Mouse (Mus musculus) spleen, adult 12 weeks (tissue): ENCODE data around the gene Tusc2.

Experiments used
- DNase-seq: peaks from one replicate; pipeline ENCODE4 v3.0.0; 2022; ENCODE audit warnings: low spot score

The Tusc2 gene

GRCm38 (mm10) chr9:107563029-107563581, at the start of gene Tusc2:
TSS of gene Tusc2 (plus strand) at chr9:107563255.
- peak; percentile 80 for DNase-seq

GRCm38 (mm10) chr9:107514303-107514955, 48.6 kb upstream of the Tusc2 start:
- DNase-seq = peak; percentile 58

DNA sequence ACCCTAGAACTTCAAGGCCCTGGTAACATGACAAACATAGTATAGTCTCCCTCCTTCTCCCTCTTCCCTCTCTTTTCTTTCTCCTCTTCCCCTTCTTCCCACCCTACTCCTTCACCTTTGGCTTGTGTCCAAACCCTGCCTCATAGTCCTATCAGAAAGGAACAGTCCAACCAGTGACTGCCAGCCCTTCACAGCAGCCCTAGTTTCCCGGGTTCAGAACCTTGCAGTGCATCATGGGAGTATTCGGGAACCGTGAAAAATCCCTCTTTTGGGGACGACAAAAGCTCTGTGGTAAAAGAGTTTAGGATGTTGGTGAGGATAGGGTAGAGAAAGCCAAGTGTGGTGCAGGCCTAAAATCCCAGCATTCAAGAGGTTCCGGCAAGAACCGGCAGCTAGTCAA, 42.7 kb upstream of the Tusc2 start:
- DNase-seq = no peak

DNA sequence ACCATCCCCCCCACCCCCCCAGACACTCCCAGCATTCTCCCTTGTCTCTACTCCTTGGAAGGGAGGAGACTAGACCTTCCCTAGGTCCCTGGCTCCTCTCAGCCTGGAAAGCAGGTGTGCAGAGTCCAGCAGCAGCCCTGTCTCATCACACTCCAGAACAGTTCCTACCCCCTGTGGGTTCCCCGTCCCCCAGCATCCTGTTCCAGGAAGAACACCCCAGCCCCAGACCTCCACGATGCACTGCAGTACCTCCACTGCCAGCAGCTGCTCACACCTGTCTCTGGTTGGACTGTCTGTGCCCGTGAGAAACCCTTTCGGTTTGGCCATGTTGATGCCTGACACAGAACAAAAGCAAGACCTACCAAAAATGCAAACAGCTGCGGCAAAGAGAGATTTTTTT, 41.9 kb upstream of the Tusc2 start:
- no peak for DNase-seq

DNA sequence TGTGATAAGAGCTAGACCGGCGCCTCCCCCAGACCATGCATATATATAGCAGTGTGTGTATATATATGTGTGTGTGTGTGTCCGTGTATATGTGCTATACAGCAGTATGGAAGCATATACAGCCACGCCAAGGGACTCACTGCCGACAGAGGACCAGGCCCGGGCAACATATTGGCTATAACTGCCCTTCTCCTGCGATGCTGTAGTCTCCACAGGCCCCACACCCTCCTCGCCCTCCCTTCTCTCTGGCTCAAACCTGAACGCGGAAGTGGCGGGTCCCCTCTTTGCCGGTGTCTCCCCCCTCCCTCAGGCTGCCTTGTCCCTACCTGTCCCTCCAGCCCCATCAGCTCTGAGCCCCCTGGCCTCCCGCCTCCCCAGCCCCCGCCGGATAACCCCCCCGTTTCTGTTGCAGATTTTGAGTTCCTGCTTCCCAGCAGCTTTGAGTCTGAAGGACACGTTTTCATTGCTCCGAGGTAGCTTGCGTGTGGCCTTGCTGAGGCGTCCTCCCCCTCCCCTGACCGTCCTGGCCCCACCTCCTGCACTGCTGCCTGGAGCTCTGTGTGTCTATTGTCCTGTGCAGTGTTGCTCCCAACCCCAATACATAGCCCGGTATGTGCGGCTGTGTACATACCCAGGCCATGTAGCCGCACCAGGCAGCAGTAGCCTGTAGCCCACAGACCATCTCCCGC, 41.2 kb upstream of the Tusc2 start:
- DNase-seq = no peak

DNA sequence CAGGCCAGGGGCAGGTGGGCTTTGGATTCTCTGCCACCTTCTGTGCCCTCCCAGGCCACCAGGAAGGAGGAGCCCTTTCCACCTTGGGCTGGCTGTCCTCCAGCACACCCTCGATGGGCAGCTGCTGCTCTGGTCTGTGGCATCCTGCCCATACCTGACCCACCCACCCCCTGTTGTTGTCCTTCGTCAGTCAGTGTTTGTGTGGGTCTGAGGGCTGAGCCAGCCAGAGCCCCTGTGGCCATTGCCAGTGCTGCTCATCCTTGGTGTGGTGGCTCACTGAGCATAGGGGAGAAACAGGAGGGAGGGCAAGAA, 40.7 kb upstream of the Tusc2 start:
- no peak for DNase-seq

DNA sequence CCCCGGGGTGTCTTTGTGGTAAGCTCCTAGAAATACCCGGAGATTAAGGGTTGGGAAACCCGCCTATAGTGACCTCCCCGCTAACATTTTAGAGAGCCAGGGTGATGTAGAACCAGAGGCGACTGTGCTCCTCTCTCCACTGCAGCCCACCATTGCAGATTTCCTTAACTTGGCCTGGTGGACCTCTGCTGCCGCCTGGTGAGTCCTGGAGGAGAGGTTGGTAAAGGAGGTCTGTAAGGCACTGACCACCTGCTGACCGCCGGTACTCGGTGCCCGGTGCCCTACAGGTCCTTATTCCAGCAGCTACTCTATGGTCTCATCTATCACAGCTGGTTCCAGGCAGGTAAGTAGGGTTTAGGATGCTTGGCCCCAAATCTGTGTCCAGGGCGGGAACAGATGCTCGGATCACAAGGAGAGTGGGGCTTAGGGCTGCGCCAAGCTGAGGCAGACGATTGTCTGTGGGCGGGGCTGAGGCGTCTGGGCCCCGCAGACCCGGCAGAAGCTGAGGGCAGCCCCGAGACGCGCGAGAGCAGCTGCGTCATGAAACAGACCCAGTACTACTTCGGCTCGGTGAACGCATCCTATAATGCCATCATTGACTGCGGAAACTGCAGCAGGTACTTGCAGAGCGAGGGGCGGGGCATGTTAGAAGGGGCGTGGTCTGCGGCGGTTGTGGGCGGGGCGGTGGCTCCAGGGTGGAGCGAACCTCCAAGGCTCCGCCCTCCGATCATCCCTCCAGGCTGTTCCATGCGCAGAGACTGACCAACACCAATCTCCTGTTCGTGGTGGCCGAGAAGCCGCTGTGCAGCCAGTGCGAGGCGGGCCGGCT, 36.6 kb upstream of the Tusc2 start:
- peak; percentile 69 for DNase-seq

- DNase-seq = peak; percentile 78
These were observed 29.2 kb upstream of the Tusc2 start, which contains the start of gene Tmem115 for GRCm38 (mm10) chr9:107533791-107534407. TSS of gene Tmem115 (plus strand) at chr9:107533945.

DNA sequence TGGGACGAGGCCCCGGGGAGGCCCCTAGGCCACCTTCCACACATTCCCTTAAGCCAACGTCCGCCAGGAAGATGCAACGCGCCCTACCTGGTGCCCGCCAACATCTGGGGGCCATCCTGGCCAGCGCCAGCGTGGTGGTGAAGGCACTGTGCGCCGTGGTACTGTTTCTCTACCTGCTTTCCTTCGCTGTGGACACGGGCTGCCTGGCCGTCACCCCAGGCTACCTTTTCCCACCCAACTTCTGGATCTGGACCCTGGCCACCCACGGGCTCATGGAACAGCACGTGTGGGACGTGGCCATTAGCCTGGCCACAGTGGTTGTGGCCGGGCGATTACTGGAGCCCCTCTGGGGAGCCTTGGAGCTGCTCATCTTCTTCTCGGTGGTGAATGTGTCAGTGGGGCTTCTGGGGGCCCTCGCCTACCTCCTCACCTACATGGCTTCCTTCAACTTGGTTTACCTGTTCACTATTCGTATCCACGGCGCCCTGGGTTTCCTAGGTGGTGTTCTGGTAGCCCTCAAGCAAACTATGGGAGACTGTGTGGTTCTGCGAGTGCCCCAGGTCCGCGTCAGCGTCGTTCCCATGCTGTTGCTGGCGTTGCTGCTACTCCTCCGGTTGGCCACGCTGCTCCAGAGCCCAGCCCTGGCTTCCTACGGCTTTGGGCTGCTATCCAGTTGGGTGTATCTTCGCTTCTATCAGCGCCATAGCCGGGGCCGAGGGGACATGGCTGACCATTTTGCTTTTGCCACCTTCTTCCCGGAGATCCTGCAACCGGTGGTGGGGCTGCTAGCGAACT, 28.4 kb upstream of the Tusc2 start:
- peak; percentile 24 for DNase-seq

- no peak for DNase-seq
These were observed 24.8 kb upstream of the Tusc2 start for GRCm38 (mm10) chr9:107538231-107538630.

DNA sequence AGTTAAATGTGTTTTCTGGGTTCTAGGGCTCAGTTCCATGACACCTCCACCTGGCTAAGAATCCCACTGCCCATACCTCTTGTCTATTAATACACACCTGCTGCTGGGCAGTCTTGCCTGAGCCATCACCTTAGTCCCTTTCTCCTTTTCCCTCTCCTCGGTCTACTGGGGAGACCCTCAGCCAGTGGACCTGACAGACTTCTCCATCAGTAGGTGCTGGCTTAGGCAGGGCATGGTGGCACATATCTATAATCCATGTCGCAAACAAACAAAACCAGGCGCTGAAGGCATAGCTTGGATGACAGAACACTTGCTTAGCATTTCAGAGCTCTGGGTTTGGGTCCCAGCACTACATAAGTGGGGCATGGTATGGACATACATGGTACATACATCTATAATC, 24.3 kb upstream of the Tusc2 start:
- DNase-seq = no peak

DNA sequence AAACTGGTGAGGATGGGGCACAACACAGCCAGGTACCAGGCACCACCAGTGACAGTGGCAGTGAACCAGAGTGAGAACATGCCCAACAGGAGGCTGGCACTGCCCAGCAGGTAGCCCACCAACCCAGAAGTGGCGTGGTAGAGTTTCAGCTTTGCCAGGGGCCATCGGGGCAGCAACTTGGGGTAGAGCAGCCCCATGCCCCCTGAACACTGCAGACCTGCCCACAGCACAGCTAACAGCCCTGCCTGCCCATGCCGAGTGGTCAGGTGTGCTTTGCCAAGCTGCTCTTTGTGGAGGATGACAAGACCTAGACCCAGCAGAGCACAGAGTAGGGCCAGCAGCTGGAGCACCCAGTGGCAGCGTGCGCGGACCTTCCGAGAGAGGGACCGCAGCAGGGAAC, 23.1 kb upstream of the Tusc2 start:
- DNase-seq = no peak

GRCm38 (mm10) chr9:107540420-107540819, 22.6 kb upstream of the Tusc2 start:
- no peak for DNase-seq

DNA sequence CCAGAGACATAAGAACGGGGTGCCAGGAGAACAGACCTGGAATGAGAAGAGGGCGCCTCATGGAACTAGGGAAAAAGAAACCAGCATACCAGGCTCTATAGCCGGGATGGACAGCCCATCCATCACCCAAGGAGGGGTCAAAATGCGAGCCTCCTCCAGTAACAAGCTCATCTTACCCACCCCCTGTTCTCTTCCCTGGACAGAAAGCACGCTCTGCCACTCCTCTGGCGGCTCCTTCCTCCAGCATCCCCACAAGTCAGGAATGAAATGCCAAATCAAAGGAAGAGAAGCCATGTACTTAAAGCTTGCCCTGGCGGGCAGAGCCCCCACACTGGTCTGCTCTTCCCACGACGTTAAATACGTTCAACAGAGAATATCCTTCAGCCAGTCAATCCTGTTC, 22.1 kb upstream of the Tusc2 start:
- DNase-seq = no peak

GRCm38 (mm10) chr9:107541474-107542351, 21.3 kb upstream of the Tusc2 start, which contains the start of the genes Cyb561d2 and Nprl2:
TSS of gene Cyb561d2 (minus strand) at chr9:107542193.
TSS of gene Nprl2 (plus strand) at chr9:107542226.
- DNase-seq = peak; percentile 81

GRCm38 (mm10) chr9:107542352-107542686, 20.7 kb upstream of the Tusc2 start:
- no peak for DNase-seq

DNA sequence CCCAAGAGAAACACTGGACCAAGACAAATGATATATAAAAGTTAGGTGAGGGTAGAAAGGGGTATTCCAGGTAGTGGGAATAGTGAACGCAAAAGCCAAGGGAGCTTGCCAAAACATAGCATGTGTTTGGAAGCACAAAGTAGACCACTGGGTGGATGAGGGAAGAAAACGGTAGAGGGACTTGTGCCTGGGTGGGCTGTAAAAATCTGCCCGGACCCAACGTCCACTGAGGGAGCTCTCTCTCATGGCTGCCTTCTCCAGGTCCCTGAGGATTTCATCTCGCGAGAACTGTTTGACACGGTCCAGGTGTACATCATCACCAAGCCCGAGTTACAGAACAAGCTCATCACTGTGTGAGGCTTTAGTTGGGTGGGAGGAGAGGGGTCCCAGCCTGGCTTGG, 20.3 kb upstream of the Tusc2 start:
- no peak for DNase-seq

GRCm38 (mm10) chr9:107543299-107543698, 19.8 kb upstream of the Tusc2 start:
- DNase-seq = no peak

- no peak for DNase-seq
These were observed 18.8 kb upstream of the Tusc2 start for GRCm38 (mm10) chr9:107544196-107544700.

DNA sequence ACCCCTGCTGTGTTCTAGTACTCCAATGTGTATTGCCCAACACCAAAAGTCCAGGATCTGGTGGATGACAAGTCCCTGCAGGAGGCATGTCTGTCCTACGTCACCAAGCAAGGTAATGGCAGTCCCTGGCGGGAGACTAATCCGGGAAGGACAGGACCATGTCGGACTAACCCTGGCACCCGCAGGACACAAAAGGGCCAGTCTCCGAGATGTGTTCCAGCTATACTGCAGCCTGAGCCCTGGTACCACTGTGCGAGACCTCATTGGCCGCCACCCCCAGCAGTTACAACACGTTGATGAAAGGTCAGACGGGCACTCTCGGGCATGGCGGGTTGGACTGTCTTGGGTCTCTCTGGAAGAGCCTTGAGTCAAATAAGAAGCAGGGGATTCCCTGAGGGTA, 18.3 kb upstream of the Tusc2 start:
- no peak for DNase-seq
